Mouse (Mus musculus) hindbrain, postnatal 0 days (tissue): ENCODE data around the gene Ccpg1. TPM values are rescaled to one million over a fixed set of nuclear protein-coding genes. Genes with fewer than 3 reads are reported as not detected.

Experiments used
- ATAC-seq: fragments of 200-750 bp; cut with Nextera tagmentation; 2 replicates; pipeline ENCODE4 v1.8.0; 2017; ENCODE audit warnings: mild to moderate bottlenecking, moderate TSS enrichment, moderate library complexity
- DNase-seq: peaks from one replicate; pipeline ENCODE4 v3.0.0-alpha.2; 2015; ENCODE audit warnings: low spot score
- H3K27ac ChIP-seq: fragments of 300-500 bp; sonication (generic); 2 replicates; pipeline ENCODE4 v1.5.1; 2014; ENCODE audit warnings: mild to moderate bottlenecking
- H3K27me3 ChIP-seq: fragments of 300-500 bp; sonication (generic); 2 replicates; pipeline ENCODE4 v1.6.1; 2014; ENCODE audit warnings: low read length, mixed read lengths; ENCODE audit not compliant: insufficient read depth
- H3K36me3 ChIP-seq: fragments of 300-500 bp; sonication (generic); 2 replicates; pipeline ENCODE4 v1.6.1; 2014; ENCODE audit warnings: low read length, mixed read lengths; ENCODE audit not compliant: insufficient read depth
- H3K4me1 ChIP-seq: fragments of 300-500 bp; sonication (generic); 2 replicates; pipeline ENCODE4 v1.6.1; 2014; ENCODE audit warnings: antibody characterized with exemption, low read length, mixed read lengths; ENCODE audit not compliant: insufficient read depth
- H3K4me2 ChIP-seq: fragments of 300-500 bp; sonication (generic); 2 replicates; pipeline ENCODE4 v1.6.1; 2014; ENCODE audit warnings: low read depth, mild to moderate bottlenecking, low read length, moderate library complexity, mixed read lengths
- H3K4me3 ChIP-seq: fragments of 300-500 bp; sonication (generic); 2 replicates; pipeline ENCODE4 v1.5.1; 2014; ENCODE audit warnings: low read length
- H3K9ac ChIP-seq: fragments of 300-500 bp; sonication (generic); replicated peaks from 2 replicates; pipeline ENCODE4 v1.6.1; 2014; ENCODE audit warnings: mild to moderate bottlenecking, low read length, moderate library complexity, mixed read lengths
- H3K9me3 ChIP-seq: fragments of 300-500 bp; sonication (generic); 2 replicates; pipeline ENCODE4 v1.6.1; 2016; ENCODE audit warnings: low read length, mixed read lengths
- CTCF ChIP-seq: IDR thresholded peaks from 2 replicates; pipeline ENCODE4 v1.5.1; 2016; ENCODE audit warnings: antibody characterized with exemption, control low read depth, low read depth
- WGBS: fragments of 180-500 bp; shearing (Covaris S2); extraction: QIAGEN DNeasy Blood & Tissue Kit; methylation state at CpG from one replicate; pipeline ENCODE4 v1.1.7; 2014; 5-methylcytosine and 5-hydroxymethylcytosine counted together
- polyA plus RNA-seq: library from polyadenylated mRNA; unstranded; fragments of >200 nt; fragmentation: Nextera tagmentation; extraction: Ambion mirVana; gene quantifications from 2 replicates; pipeline ENCODE4 v1.2.1, GENCODE M21; 2015
- total RNA-seq: library from RNA; depleted of rRNA; stranded (reverse); fragments of >200 nt; gene quantifications from 2 replicates; pipeline ENCODE4 v1.2.3, GENCODE M21; 2014; rRNA removed

Gene Ccpg1
- 15.0 and 23.4 TPM in 2 replicates for total RNA-seq
- polyA plus RNA-seq = 42.7 and 45.3 TPM in 2 replicates

GRCm38 (mm10) chr9:72985250-72986220 lies at the start of gene Ccpg1, which contains the start of gene Ccpg1os:
Ccpg1 (plus strand) TSS chr9:72985429.
Ccpg1os (minus strand) TSS chr9:72985382.
- TF ChIP-seq CTCF = peak; percentile 33; the same call in 1 of the 2 replicates
- no peaks in the 10 kb centered on the region for H3K9me3 ChIP-seq
- no peaks in the 10 kb centered on the region for H3K27me3 ChIP-seq
- peak; percentile 99 for DNase-seq
- H3K4me2 ChIP-seq = peak within 1 kb of the TSS; percentile 82
- peak within 1 kb of the TSS; percentile 82 for H3K27ac ChIP-seq
- no peaks in the 10 kb centered on the region for H3K36me3 ChIP-seq
- H3K4me3 ChIP-seq = peak within 1 kb of the TSS; percentile 79
- H3K4me1 ChIP-seq = peaks cover 12% of the 10 kb centered on the region; the same call in 1 of the 2 replicates
- under 1% methylated on average over 86 of the region's 88 CpGs for WGBS
- H3K9ac ChIP-seq = peak within 1 kb of the TSS; percentile 73
- peak; percentile 99 for ATAC-seq

DNA sequence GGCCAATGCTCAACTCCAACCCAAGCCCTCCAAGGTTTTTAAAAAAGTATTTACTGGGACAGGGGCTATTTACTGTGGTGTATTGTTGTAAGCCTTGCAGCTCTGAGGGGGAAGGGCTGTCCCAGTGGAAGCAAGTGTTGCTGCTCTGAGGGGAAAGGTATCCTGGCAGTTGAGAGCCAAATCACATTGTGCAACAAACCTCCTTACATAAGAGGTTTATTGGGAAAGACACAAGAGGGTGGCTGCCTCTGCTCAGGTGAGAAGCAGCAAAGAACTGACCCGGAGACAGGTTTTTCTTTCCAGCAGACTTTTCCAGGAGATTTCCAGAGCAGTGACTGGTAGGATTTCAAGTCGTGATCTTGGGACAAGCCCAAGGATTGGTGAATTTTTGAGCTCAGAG lies 48.9 kb upstream of the Ccpg1 start:
- no peak overlapping the region for H3K9ac ChIP-seq
- no peaks in the 10 kb centered on the region for H3K36me3 ChIP-seq
- no peaks in the 10 kb centered on the region for H3K27me3 ChIP-seq
- no peak overlapping the region for H3K4me2 ChIP-seq
- ATAC-seq (no peak), DNase-seq (no peak)
- H3K4me1 ChIP-seq = no peaks in the 10 kb centered on the region
- no peak for TF ChIP-seq CTCF
- 74% methylated on average over 2 of the region's 2 CpGs for WGBS
- H3K4me3 ChIP-seq = no peak overlapping the region
- no peaks in the 10 kb centered on the region for H3K9me3 ChIP-seq
- no peak overlapping the region for H3K27ac ChIP-seq

GRCm38 (mm10) chr9:72943424-72943823 lies 41.8 kb upstream of the Ccpg1 start:
- H3K4me3 ChIP-seq = no peak overlapping the region
- peak; percentile 23 for DNase-seq
- 58% methylated on average over 3 of the region's 3 CpGs for WGBS
- no peak for ATAC-seq
- no peak overlapping the region for H3K9ac ChIP-seq
- peak; percentile 54 for TF ChIP-seq CTCF
- no peak overlapping the region for H3K4me2 ChIP-seq
- H3K36me3 ChIP-seq = peaks cover 23% of the 10 kb centered on the region
- no peaks in the 10 kb centered on the region for H3K27me3 ChIP-seq
- no peaks in the 10 kb centered on the region for H3K9me3 ChIP-seq
- no peaks in the 10 kb centered on the region for H3K4me1 ChIP-seq
- no peak overlapping the region for H3K27ac ChIP-seq

DNA sequence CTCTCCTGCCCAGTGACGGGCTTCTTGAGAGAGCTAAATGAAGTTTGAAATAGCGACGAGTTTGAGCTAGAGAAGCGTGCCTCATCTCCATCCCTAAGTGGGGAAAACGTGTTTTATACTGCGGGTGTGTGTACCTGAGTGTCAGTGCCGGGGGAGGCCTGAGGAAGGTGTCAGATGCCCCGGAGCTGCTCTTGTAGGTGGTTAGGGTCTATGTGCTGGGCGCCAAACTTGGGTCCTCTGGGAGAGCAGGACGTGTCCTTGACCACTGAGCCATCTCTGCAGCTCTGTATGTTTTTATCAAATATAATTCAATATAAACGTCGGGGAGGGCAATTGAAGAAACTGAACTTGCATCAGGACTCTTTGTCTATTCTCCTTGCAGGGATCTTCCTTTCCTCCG lies 40.9 kb upstream of the Ccpg1 start:
- Histone ChIP-seq H3K9ac (no peak overlapping the region), H3K9me3 (no peaks in the 10 kb centered on the region), H3K4me1 (no peaks in the 10 kb centered on the region), H3K27me3 (no peaks in the 10 kb centered on the region), H3K4me2 (no peak overlapping the region), H3K27ac (no peak overlapping the region), H3K4me3 (no peak overlapping the region), H3K36me3 (peaks cover 23% of the 10 kb centered on the region)
- ATAC-seq (no peak), DNase-seq (no peak)
- no peak for TF ChIP-seq CTCF
- WGBS = 92% methylated on average over 13 of the region's 13 CpGs

DNA sequence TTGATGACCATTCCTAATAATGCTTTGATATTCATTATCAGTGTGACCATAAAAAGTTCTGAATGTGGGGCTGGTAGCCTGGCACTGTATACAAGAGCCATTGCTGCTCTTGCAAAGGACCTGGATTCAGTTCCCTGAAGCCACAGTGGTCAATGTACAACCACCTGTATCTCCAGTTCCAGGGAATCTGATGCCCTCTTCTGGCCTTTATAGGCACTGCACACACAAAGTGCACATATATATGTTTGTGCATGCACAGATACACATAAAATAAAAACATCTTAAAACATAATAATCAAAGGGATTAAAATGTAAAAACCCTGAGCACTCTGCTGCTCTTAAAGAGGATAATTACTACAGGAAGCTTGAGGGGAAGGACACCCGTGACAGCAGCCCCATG lies 38.2 kb upstream of the Ccpg1 start:
- Histone ChIP-seq H3K9me3 (no peaks in the 10 kb centered on the region), H3K4me2 (no peak overlapping the region), H3K36me3 (peaks cover 23% of the 10 kb centered on the region), H3K27me3 (no peaks in the 10 kb centered on the region), H3K9ac (no peak overlapping the region), H3K4me3 (no peak overlapping the region), H3K4me1 (no peaks in the 10 kb centered on the region), H3K27ac (no peak overlapping the region)
- peak; percentile 37 for TF ChIP-seq CTCF
- no peak for DNase-seq
- WGBS = 100% methylated on average over 1 of the region's 1 CpGs
- ATAC-seq = no peak

DNA sequence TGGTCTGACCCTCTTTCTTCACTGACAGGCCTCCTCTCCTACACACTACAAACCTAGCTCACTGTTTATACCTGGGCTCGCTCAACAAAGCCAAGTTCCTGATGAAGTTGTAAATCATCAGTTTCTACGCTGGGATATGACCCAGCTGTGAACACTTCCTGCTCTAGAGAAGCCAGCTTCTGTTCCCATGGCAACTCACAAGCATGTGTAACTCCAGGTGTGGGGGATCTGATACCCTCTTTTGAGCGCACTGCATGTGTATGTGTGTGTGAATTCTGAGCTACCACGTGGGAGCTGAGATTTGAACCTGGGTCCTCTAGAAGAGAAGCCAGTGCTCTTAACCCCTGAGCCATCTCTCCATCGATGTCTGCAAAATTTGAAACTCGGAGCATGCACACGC lies 35.7 kb upstream of the Ccpg1 start:
- DNase-seq (no peak), ATAC-seq (no peak)
- Histone ChIP-seq H3K36me3 (peaks cover 23% of the 10 kb centered on the region), H3K9ac (no peak overlapping the region), H3K9me3 (no peaks in the 10 kb centered on the region), H3K27ac (no peak overlapping the region), H3K27me3 (no peaks in the 10 kb centered on the region), H3K4me2 (no peak overlapping the region), H3K4me1 (no peaks in the 10 kb centered on the region), H3K4me3 (no peak overlapping the region)
- 82% methylated on average over 7 of the region's 7 CpGs for WGBS
- no peak for TF ChIP-seq CTCF

DNA sequence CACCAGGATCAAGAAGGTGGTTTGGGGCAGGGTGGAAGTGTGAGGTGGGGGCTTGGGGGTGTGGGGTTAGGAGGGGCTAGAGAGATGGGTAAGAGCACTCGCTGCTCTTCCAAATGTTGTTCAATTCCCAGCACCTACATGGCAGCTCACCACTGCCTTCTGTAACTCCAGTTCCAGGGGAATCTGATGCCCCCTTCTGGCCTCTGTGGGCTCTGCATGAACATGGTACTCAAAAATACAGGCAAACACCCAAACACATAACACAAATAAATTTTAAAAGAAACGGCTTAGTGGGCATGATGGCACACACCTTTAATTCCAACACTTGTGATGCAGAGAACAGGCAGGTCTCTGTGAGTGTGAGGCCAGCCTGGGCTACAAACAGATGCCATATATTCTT lies 30.5 kb upstream of the Ccpg1 start:
- no peaks in the 10 kb centered on the region for H3K4me1 ChIP-seq
- no peak overlapping the region for H3K9ac ChIP-seq
- no peaks in the 10 kb centered on the region for H3K9me3 ChIP-seq
- 41% methylated on average over 2 of the region's 2 CpGs for WGBS
- H3K4me2 ChIP-seq = no peak overlapping the region
- no peaks in the 10 kb centered on the region for H3K36me3 ChIP-seq
- no peaks in the 10 kb centered on the region for H3K27me3 ChIP-seq
- ATAC-seq = no peak
- no peak overlapping the region for H3K4me3 ChIP-seq
- H3K27ac ChIP-seq = no peak overlapping the region
- peak; percentile 14 for DNase-seq
- TF ChIP-seq CTCF = peak; percentile 41
